Mouse (Mus musculus) embryonic fibroblast, embryonic 13.5 days (primary cell): ENCODE data around the gene Iscu. TPM values are rescaled to one million over a fixed set of nuclear protein-coding genes. Genes with fewer than 3 reads are reported as not detected.

Source experiments
- H3K27ac ChIP-seq: 2 replicates; pipeline ENCODE4 v1.5.1; 2012; ENCODE audit warnings: low read length, control low read depth, inconsistent platforms; ENCODE audit not compliant: insufficient read depth
- H3K4me1 ChIP-seq: 2 replicates; pipeline ENCODE4 v1.6.1; 2011; ENCODE audit warnings: low read length; ENCODE audit not compliant: control insufficient read depth, insufficient read depth
- H3K4me3 ChIP-seq: 2 replicates; pipeline ENCODE4 v1.5.1; 2011; ENCODE audit warnings: mild to moderate bottlenecking, control low read depth, low read length; ENCODE audit not compliant: insufficient read depth
- CTCF ChIP-seq: IDR thresholded peaks from 2 replicates; pipeline ENCODE4 v1.5.1; 2011; ENCODE audit warnings: mild to moderate bottlenecking, control low read depth, low read length, moderate library complexity, borderline replicate concordance; ENCODE audit not compliant: insufficient read depth
- POLR2A ChIP-seq: IDR thresholded peaks from 2 replicates; pipeline ENCODE4 v1.6.1; 2011; ENCODE audit warnings: low read depth, mild to moderate bottlenecking, control low read depth, low read length, moderate library complexity
- polyA plus RNA-seq: library from polyadenylated mRNA; stranded (reverse); fragments of >200 nt; gene quantifications from 2 replicates; pipeline ENCODE4 v1.2.4, GENCODE M21; 2011; ENCODE audit warnings: low read depth; ENCODE audit not compliant: missing spikeins, insufficient read length

The Iscu gene
- polyA plus RNA-seq, 1 experiment, result 71.8 TPM

DNA sequence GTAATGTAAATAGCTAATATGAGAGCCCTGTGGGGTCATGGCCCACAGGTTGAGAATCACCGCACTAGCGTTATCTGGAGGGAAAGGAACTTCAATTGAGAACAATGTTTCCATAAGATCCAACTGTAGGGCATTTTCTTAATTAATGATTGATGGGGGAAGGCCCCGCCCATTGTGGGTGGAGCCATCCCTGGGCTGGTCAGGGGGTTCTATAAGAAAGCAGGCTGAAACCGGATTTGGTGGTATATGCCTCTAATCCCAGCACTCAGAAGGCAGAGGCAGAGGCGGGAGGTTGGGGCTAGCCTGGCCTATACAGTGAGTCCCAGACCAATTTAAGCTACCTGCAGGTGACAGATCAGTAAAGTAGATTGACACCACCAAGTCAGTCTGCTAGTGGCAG is 38.2 kb upstream of the Iscu start:
- Histone ChIP-seq H3K4me1 (peaks cover 4% of the 10 kb centered on the region), H3K27ac (no peak overlapping the region), H3K4me3 (no peak overlapping the region)
- TF ChIP-seq CTCF (no peak), POLR2A (no peak)

DNA sequence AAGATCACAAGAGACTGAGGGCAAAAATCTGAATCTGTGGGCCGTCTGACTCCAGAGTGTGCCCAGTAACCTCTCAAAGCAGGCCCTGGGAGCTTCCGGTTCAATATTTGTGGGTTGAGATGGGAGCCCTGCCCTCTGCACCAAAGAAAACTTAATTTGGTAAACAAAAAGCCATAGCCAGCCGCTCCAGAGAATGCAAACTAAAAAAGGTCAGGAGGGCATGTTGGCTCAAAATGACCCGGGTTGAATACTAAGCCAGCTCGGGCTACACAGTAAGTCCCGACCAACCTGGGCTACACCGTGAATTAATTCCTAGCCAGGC is 37.6 kb upstream of the Iscu start:
- Histone ChIP-seq H3K27ac (peak overlapping the region; percentile 54), H3K4me1 (peaks cover 4% of the 10 kb centered on the region), H3K4me3 (peak overlapping the region; percentile 29)
- no peak for TF ChIP-seq CTCF

DNA sequence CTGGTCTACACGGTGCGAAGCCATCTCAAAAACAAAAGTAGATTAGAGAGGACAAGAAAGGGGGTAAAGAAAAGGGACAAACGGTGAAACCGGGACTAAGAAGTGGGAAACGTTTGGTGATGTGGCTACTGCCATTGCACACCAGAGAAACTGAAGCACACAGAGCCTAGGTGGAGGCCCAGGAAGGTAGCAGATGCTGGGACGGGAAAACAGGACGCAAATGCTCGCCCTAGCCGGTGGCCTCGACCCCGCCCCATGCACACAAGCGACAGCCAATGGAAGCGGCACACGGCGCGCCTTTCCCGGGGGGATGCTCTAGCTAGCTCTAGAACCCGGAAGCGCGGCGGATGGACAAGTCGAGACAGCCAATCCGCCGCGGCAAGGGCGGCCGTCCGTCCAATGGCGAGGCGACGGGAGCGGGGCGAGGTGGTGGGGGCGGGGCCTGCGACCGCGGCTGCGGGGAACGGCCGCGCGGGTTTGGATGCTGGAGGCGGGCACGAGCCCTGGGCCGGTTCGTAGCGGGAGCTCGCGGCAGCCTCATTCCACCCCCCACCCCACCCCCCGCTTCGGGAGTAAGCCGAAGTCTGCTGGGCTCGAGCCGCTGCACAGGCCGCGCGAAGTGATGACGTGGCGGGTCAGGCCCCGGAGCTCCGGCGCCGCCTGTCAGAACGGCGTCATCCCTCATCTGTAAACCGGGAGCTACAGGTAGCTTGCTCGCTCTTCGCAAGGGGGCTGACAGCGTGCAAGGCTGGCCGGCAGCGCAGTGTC is 37.0 kb upstream of the Iscu start, which contains the start of gene Ficd:
Ficd (plus strand) TSS at position 459 of the 768 bp plus-strand sequence.
- peaks cover 4% of the 10 kb centered on the region for H3K4me1 ChIP-seq
- peak within 1 kb of the TSS; percentile 67 for H3K27ac ChIP-seq
- peak within 1 kb of the TSS; percentile 51 for H3K4me3 ChIP-seq
- TF ChIP-seq CTCF, result no peak
- TF ChIP-seq POLR2A, result peak; percentile 90

DNA sequence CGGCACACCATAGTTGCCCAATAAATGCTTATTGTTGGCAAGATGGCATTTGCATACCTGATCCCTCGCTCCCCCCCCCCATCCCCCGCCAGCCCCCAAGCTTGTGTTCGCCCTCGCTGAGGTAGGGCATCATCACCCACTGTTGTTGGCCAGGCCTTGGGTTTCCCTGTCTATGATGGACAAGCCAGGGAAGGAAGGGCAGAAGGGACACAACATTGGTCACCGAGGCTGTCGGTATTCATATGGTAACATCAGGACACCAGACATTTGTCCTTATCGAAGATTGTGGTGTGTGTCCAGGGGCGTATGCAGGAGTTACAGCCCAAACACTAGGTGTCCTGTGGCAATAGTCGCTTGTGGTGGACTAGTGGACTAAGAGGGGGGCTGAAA is 36.4 kb upstream of the Iscu start:
- H3K4me3 ChIP-seq, result peak overlapping the region; percentile 51
- H3K4me1 ChIP-seq, result peaks cover 4% of the 10 kb centered on the region
- H3K27ac ChIP-seq, result peak overlapping the region; percentile 67
- TF ChIP-seq CTCF (no peak), POLR2A (no peak)

DNA sequence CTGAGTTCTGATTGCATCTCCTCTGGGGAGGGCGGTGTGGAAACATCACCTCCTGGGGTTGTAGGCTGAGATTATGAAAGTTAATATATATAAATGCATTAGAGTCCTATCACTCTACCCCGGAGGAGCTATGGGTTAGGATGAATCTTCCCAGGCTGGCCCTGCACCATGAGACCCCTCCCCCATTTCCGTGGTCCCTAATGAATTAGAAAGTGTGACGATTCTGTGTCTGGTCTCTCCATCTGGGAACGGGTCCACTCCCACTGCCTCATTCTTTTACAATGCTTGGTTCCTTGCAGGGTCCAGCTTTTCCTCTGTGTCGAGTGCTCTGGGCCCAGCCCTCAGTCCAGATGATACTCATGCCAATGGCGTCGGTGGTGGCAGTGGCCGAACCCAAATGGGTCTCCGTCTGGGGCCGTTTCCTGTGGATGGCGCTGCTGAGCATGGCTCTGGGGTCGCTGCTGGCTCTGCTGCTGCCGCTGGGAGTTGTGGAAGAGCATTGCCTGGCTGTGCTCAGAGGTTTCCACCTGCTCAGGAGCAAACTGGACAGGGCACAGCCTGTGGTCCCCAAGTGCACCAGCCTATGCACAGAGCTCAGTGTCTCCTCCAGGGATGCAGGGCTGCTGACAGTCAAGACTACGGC is 35.9 kb upstream of the Iscu start:
- Histone ChIP-seq H3K4me3 (peak overlapping the region; percentile 51), H3K4me1 (peaks cover 4% of the 10 kb centered on the region), H3K27ac (no peak overlapping the region)
- TF ChIP-seq POLR2A (no peak), CTCF (no peak)

DNA sequence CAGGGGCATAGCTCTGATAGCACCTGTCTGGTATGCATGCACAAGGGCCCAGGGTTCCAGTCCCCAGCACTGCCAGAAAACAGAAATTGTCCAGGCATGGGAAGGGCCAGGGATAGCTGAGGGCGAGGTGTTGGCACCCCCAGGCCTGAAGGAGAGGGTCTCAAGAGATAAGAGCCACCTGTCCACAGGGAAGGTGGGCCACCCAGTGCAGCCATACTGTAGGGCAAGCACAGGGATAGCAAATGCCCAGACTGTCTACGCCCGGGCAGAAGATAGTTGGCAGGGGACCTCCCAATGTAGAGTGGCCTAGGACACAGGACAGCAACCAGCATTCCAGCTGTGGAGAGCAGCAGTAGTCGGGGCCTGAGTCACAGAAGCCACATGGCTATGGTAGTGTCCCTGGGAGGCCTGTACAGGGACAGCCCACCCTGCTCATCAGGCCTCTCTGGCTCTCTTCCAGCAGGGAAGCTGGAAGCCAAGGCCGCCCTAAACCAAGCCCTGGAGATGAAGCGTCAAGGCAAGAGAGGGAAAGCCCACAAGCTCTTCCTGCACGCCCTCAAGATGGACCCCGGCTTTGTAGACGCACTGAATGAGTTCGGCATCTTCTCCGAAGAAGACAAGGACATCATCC is 34.8 kb upstream of the Iscu start:
- H3K4me3 ChIP-seq, result no peak overlapping the region
- no peak overlapping the region for H3K27ac ChIP-seq
- peaks cover 4% of the 10 kb centered on the region for H3K4me1 ChIP-seq
- TF ChIP-seq CTCF, result no peak
- no peak for TF ChIP-seq POLR2A

DNA sequence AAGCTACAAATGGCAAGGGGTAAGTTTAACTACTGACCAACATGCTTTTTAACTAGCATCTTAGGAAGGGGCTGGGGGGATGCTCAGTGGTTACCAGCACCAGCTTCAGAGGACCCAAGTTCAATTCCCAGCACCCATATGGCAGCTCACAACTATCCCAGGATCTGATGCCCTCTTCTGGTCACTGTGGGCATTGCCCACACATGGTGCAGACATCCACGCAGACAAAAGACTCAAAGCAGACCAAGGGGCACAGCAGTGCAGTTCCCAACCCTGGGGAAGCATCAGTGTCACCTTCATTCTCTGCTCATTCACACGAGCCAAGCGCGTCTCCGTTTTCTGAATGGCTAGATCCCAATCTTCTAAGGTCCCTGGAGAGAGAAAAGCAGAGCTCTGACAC is 24.9 kb upstream of the Iscu start:
- H3K4me3 ChIP-seq, result no peak overlapping the region
- peak; percentile 12; the same call in 1 of the 2 replicates for TF ChIP-seq CTCF
- no peak for TF ChIP-seq POLR2A
- H3K4me1 ChIP-seq, result no peaks in the 10 kb centered on the region
- no peak overlapping the region for H3K27ac ChIP-seq

DNA sequence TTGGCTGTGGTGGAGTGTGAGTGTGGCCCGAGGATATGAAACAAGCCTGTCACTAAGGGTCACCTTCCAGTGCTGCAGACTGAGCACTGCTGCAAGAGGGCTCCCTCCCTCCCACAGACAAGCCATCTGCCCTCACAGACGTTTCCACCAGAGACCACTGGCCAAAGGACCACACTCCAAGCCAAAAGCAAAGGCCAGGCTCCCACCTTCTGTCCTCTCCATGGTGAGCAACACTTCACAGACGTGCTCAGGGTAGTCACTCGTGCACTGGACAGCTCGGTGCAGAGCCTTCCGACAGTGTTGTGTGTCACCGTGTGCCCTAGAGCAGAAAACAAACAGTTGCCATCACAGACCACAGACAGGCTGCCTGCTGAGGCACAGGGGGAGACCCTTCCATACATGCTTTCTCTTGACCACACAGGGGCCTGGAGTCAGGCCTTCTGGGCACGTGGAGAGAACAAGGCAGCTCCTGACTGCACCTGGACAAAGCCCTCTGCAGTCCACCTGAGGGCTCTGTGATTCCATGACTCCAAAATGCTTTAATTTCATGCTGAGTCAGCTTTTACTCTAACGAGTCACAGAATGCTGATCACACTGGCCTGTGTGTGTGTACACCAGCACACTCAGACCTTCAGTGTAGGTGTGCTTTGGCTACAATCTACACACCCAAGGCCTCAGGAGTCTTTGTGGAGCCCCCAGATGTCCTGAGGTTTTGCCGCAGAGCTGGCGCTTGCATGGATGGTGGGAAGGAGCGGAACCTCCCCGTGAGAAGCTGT is 23.8 kb upstream of the Iscu start:
- Histone ChIP-seq H3K4me1 (no peaks in the 10 kb centered on the region), H3K4me3 (no peak overlapping the region), H3K27ac (no peak overlapping the region)
- TF ChIP-seq CTCF (no peak), POLR2A (no peak)

DNA sequence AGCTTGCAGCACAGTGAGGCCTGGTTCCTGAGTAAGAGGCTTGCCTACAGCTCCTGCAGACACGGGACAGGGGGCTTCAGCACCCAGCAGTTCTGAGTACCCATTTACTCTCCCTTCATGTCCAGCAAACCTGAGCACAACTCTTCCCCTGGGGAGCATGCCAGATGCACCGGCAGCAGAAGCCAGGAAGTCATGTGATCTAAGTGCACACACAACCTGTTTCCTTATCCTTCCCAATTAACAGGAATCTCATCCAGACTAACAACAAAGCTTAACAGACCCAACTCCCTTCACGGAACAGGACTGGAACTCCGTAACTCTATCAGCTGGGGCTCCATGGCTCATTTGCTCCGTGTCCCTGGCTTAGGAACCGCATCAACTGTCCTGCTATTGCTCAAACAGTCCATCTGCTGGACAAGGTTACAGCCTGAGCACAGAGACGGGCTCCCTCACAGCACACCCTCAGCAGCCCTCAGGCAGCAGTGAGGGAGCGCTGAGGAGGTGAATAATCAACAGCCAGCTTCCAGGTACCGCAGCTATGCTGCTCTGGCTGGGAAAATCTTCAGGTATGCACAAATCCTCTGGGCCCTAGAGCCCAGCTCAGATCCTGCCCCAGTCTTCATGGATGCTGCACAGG is 20.9 kb upstream of the Iscu start:
- H3K4me1 ChIP-seq, result no peaks in the 10 kb centered on the region
- H3K27ac ChIP-seq, result no peak overlapping the region
- H3K4me3 ChIP-seq, result no peak overlapping the region
- TF ChIP-seq POLR2A (no peak), CTCF (no peak)
